Mouse (Mus musculus) forebrain, postnatal 0 days (tissue): ENCODE results near the gene Casz1. TPM values are rescaled to one million over a fixed set of nuclear protein-coding genes. Genes with fewer than 3 reads are reported as not detected.

Source experiments
- ATAC-seq: fragments of 200-750 bp; cut with Nextera tagmentation; 2 replicates; pipeline ENCODE4 v1.8.0; 2017; ENCODE audit warnings: mild to moderate bottlenecking, moderate library complexity
- DNase-seq: peaks from one replicate; pipeline ENCODE4 v3.0.0-alpha.2; 2015
- H3K27ac ChIP-seq: fragments of 300-500 bp; sonication (generic); 2 replicates; pipeline ENCODE4 v1.5.1; 2014; ENCODE audit warnings: low read depth, mild to moderate bottlenecking, antibody characterized with exemption, low read length, moderate library complexity, mixed read lengths
- H3K27me3 ChIP-seq: fragments of 300-500 bp; sonication (generic); 2 replicates; pipeline ENCODE4 v1.6.1; 2014; ENCODE audit warnings: mild to moderate bottlenecking, low read length, mixed read lengths; ENCODE audit not compliant: insufficient read depth
- H3K36me3 ChIP-seq: fragments of 300-500 bp; sonication (generic); 2 replicates; pipeline ENCODE4 v1.6.1; 2014; ENCODE audit warnings: mild to moderate bottlenecking, moderate library complexity; ENCODE audit not compliant: insufficient read depth
- H3K4me1 ChIP-seq: fragments of 300-500 bp; sonication (generic); 2 replicates; pipeline ENCODE4 v1.6.1; 2014; ENCODE audit warnings: antibody characterized with exemption; ENCODE audit not compliant: insufficient read depth
- H3K4me2 ChIP-seq: fragments of 300-500 bp; sonication (generic); 2 replicates; pipeline ENCODE4 v1.6.1; 2014; ENCODE audit warnings: low read depth, mild to moderate bottlenecking, moderate library complexity
- H3K4me3 ChIP-seq: fragments of 300-500 bp; sonication (generic); 2 replicates; pipeline ENCODE4 v1.5.1; 2014; ENCODE audit warnings: low read depth, low read length, mixed read lengths
- H3K9ac ChIP-seq: fragments of 300-500 bp; sonication (generic); 2 replicates; pipeline ENCODE4 v1.6.1; 2014; ENCODE audit warnings: mild to moderate bottlenecking
- H3K9me3 ChIP-seq: fragments of 300-500 bp; sonication (generic); 2 replicates; pipeline ENCODE4 v1.6.1; 2016; ENCODE audit warnings: low read length
- CTCF ChIP-seq: sonication (generic); IDR thresholded peaks from 2 replicates; pipeline ENCODE4 v1.5.1; 2016; ENCODE audit warnings: antibody characterized with exemption, control low read depth, low read depth
- WGBS: fragments of 180-500 bp; shearing (Covaris S2); extraction: QIAGEN DNeasy Blood & Tissue Kit; methylation state at CpG from one replicate; pipeline ENCODE4 v1.1.7; 2014; 5-methylcytosine and 5-hydroxymethylcytosine counted together
- polyA plus RNA-seq: library from polyadenylated mRNA; unstranded; fragments of >200 nt; fragmentation: Nextera tagmentation; extraction: Ambion mirVana; gene quantifications from 2 replicates; pipeline ENCODE4 v1.2.1, GENCODE M21; 2015
- total RNA-seq: library from RNA; depleted of rRNA; stranded (reverse); fragments of >200 nt; gene quantifications from 2 replicates; pipeline ENCODE4 v1.2.3, GENCODE M21; 2014

Gene Casz1
- total and polyA plus RNA-seq, 2 experiments from 2014 or later, result 1.1 to 3.1 TPM

DNA sequence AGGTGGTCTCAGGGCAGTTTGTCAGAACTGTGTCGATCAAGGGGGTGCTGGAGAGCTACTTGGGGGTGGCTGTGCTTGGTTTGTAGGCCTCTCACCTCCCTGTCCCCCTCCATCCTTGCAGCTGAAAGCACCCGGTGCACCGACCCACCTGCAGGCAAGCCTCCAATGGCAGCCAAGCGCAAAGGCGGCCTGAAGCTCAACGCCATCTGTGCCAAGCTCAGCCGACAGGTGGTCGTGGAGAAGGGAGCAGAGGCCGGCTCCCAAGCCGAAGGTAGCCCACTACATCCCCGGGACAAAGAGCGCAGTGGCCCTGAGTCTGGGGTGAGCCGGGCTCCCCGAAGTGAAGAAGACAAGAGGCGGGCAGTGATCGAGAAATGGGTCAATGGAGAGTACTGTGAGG lies 124.6 kb downstream of the Casz1 start:
- H3K4me2 ChIP-seq, result no peak overlapping the region
- no peak for TF ChIP-seq CTCF
- no peak overlapping the region for H3K27ac ChIP-seq
- no peaks in the 10 kb centered on the region for H3K36me3 ChIP-seq
- no peak overlapping the region for H3K9ac ChIP-seq
- H3K9me3 ChIP-seq, result no peaks in the 10 kb centered on the region
- no peaks in the 10 kb centered on the region for H3K4me1 ChIP-seq
- H3K27me3 ChIP-seq, result peaks cover 7% of the 10 kb centered on the region
- H3K4me3 ChIP-seq, result no peak overlapping the region
- no peak for ATAC-seq
- no peak for DNase-seq
- 87% methylated on average over 16 of the region's 16 CpGs for WGBS

DNA sequence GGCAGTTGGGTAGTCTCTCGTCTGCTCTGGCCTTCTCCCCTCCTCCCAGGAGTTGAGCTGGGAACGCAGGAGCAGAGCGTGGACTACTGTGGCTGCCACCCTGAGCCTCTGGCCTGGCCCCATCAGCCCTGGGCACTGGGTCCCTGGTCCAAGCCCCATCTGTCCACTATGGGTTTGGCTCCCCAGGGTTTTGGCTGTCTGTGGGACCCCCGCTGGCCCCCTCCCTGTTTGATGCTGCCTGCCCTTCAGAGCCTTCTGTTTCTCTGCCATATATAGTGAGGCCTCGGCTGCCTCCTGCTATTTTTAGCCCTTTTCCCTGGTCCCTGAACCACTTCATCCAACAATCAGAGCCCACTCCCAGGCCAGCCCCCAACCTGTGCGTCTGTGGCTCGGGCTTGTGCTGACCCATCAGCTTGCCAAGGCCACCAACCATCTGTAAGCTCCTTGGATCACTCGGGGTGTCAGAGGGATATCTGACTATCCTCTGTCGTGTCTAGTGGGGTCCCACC lies 126.5 kb downstream of the Casz1 start:
- DNase-seq, result no peak
- no peak overlapping the region for H3K4me2 ChIP-seq
- peaks cover 3% of the 10 kb centered on the region for H3K27me3 ChIP-seq
- no peak overlapping the region for H3K9ac ChIP-seq
- no peaks in the 10 kb centered on the region for H3K36me3 ChIP-seq
- 58% methylated on average over 9 of the region's 9 CpGs for WGBS
- no peak overlapping the region for H3K4me3 ChIP-seq
- H3K27ac ChIP-seq, result no peak overlapping the region
- H3K9me3 ChIP-seq, result no peaks in the 10 kb centered on the region
- no peak for ATAC-seq
- H3K4me1 ChIP-seq, result 0 out of 2 replicates have a peak, but pooled peaks cover 2% of the 10 kb centered on the region
- no peak for TF ChIP-seq CTCF

DNA sequence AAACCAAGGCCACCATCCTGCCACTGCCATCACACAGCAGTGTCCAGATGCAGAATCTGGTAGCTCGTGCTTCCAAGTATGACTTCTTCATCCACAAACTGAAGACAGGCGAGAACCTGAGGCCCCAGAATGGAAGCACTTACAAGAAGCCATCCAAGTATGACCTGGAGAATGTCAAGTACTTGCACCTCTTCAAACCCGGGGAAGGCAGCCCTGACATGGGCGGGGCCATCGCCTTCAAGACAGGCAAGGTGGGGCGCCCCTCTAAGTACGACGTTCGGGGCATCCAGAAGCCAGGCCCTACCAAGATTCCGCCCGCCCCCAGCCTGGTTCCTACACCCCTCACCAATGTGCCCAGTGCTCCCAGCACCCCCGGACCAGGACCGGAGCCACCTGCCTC lies 128.9 kb downstream of the Casz1 start:
- H3K4me3 ChIP-seq, result no peak overlapping the region
- TF ChIP-seq CTCF, result no peak
- WGBS, result 95% methylated on average over 13 of the region's 13 CpGs
- ATAC-seq (no peak), DNase-seq (no peak)
- H3K27me3 ChIP-seq, result no peaks in the 10 kb centered on the region; the same call in 1 of the 2 replicates
- no peak overlapping the region for H3K27ac ChIP-seq
- no peak overlapping the region for H3K9ac ChIP-seq
- H3K9me3 ChIP-seq, result no peaks in the 10 kb centered on the region
- no peaks in the 10 kb centered on the region for H3K36me3 ChIP-seq
- H3K4me1 ChIP-seq, result 0 out of 2 replicates have a peak, but pooled peaks cover 2% of the 10 kb centered on the region
- H3K4me2 ChIP-seq, result no peak overlapping the region

DNA sequence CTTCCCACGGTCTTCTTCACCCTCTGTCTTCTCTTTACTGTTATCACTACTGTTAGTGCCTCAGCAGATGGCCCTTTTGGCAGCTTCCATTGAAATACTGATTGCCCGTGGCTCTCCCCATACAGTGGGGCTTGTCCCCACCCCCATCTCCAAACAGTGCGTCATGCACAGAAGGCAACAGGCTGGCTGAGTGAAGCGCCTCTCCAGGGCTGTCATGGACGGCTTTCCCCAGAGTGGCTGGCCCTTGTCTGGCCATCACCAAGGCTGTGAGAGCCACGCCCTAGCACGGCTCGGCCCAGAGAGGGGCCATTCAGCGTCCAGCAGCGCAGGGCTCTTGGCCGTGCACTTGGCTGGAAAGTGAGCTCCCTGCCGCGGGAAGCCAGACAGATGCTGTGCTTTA lies 131.0 kb downstream of the Casz1 start:
- Histone ChIP-seq H3K4me1 (0 out of 2 replicates have a peak, but pooled peaks cover 2% of the 10 kb centered on the region), H3K27me3 (peaks cover 4% of the 10 kb centered on the region; the same call in 1 of the 2 replicates), H3K9ac (no peak overlapping the region), H3K9me3 (no peaks in the 10 kb centered on the region), H3K27ac (no peak overlapping the region), H3K4me3 (no peak overlapping the region), H3K4me2 (no peak overlapping the region), H3K36me3 (no peaks in the 10 kb centered on the region)
- TF ChIP-seq CTCF, result no peak
- peak; percentile 54 for DNase-seq
- peak; percentile 77 for ATAC-seq
- WGBS, result 43% methylated on average over 13 of the region's 13 CpGs

DNA sequence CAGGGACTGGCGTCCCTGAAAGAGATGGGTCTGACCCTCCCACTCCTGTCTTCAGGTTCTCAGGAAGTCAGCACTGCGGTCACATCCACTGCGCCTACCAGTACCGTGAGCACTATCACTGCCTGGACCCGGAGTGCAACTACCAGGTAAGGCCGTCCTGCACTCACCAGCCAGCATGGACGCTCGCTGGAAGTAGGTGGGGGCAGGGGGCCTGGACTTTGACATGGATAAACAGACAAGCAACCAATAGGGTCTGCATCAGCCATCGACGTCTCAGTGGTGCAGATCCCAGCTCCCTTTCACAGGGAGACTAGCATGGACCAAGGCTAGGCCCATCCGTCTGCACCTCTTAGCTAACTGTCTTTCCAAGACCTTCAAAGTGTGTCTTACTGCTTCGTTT lies 131.9 kb downstream of the Casz1 start:
- no peaks in the 10 kb centered on the region for H3K9me3 ChIP-seq
- H3K27ac ChIP-seq, result no peak overlapping the region
- H3K4me3 ChIP-seq, result no peak overlapping the region
- no peaks in the 10 kb centered on the region for H3K36me3 ChIP-seq
- peaks cover 9% of the 10 kb centered on the region; the same call in 1 of the 2 replicates for H3K4me1 ChIP-seq
- 91% methylated on average over 12 of the region's 12 CpGs for WGBS
- ATAC-seq (no peak), DNase-seq (no peak)
- no peak for TF ChIP-seq CTCF
- peaks cover 7% of the 10 kb centered on the region; the same call in 1 of the 2 replicates for H3K27me3 ChIP-seq
- H3K4me2 ChIP-seq, result no peak overlapping the region
- no peak overlapping the region for H3K9ac ChIP-seq

DNA sequence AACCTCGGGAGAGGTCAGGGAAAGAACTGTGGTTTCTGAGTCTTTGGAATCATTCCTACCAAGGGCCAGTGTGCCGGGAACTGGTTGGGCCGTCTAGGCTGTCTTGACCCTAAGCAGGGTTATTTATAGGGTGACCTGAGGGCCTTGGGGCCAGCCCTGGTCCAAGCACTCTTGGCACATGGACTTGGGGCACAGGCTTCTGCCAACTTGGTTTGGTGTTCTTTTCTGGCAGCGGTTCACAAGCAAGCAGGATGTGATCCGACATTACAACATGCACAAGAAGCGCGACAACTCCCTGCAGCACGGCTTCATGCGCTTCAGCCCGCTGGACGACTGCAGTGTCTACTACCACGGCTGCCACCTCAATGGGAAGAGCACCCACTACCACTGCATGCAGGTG lies 132.5 kb downstream of the Casz1 start:
- ATAC-seq, result no peak
- WGBS, result 91% methylated on average over 12 of the region's 12 CpGs

DNA sequence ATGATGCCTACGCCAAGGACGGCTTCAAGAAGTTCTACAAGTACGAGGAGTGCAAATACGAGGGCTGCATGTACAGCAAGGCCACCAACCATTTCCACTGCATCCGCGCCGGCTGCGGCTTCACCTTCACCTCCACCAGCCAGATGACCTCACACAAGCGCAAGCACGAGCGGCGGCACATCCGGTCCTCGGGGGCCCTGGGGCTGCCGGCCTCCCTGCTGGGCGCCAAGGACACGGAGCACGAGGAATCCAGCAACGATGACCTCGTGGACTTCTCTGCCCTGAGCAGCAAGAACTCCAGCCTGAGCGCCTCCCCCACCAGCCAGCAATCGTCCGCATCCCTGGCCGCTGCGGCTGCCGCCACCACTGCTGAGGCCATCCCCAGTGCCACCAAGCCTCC lies 134.3 kb downstream of the Casz1 start:
- no peak for TF ChIP-seq CTCF

More for the DNA sequence above, 132.5 kb downstream of the Casz1 start:
- H3K9me3 ChIP-seq, result no peaks in the 10 kb centered on the region
- H3K36me3 ChIP-seq, result no peaks in the 10 kb centered on the region
- H3K27me3 ChIP-seq, result peaks cover 7% of the 10 kb centered on the region; the same call in 1 of the 2 replicates
- DNase-seq, result no peak
- no peak overlapping the region for H3K9ac ChIP-seq
- H3K4me2 ChIP-seq, result no peak overlapping the region
- no peak overlapping the region for H3K4me3 ChIP-seq
- no peak for TF ChIP-seq CTCF
- peaks cover 10% of the 10 kb centered on the region; the same call in 1 of the 2 replicates for H3K4me1 ChIP-seq
- no peak overlapping the region for H3K27ac ChIP-seq

More for the DNA sequence above, 134.3 kb downstream of the Casz1 start:
- H3K4me3 ChIP-seq, result no peak overlapping the region
- H3K36me3 ChIP-seq, result no peaks in the 10 kb centered on the region
- H3K4me2 ChIP-seq, result no peak overlapping the region
- no peak overlapping the region for H3K9ac ChIP-seq
- no peak overlapping the region for H3K27ac ChIP-seq
- 90% methylated on average over 26 of the region's 26 CpGs for WGBS
- ATAC-seq (no peak), DNase-seq (no peak)
- no peaks in the 10 kb centered on the region for H3K9me3 ChIP-seq
- peaks cover 7% of the 10 kb centered on the region; the same call in 1 of the 2 replicates for H3K27me3 ChIP-seq
- peaks cover 10% of the 10 kb centered on the region; the same call in 1 of the 2 replicates for H3K4me1 ChIP-seq
